Mouse (Mus musculus) forebrain, embryonic 14.5 days (tissue): ENCODE data around the gene Npas3. TPM values are rescaled to one million over a fixed set of nuclear protein-coding genes. Genes with fewer than 3 reads are reported as not detected.

Experiments
- ATAC-seq: fragments of 200-750 bp; cut with Nextera tagmentation; 2 replicates; pipeline ENCODE4 v1.8.0; 2017; ENCODE audit warnings: mild to moderate bottlenecking, moderate library complexity
- DNase-seq: peaks from one replicate; pipeline ENCODE4 v3.0.0-alpha.2; 2015; ENCODE audit warnings: low spot score
- H3K27ac ChIP-seq: fragments of 300-500 bp; sonication (generic); 2 replicates; pipeline ENCODE4 v1.5.1; 2014; ENCODE audit warnings: low read depth, mild to moderate bottlenecking, control low read depth, low read length, moderate library complexity
- H3K27me3 ChIP-seq: fragments of 300-500 bp; sonication (generic); replicated peaks from 2 replicates; pipeline ENCODE4 v1.6.1; 2014; ENCODE audit warnings: low read length, control low read depth, mixed read lengths; ENCODE audit not compliant: control insufficient read depth, insufficient read depth
- H3K36me3 ChIP-seq: fragments of 300-500 bp; sonication (generic); 2 replicates; pipeline ENCODE4 v1.6.1; 2014; ENCODE audit warnings: low read length, control low read depth; ENCODE audit not compliant: control insufficient read depth, insufficient read depth
- H3K4me1 ChIP-seq: fragments of 300-500 bp; sonication (generic); 2 replicates; pipeline ENCODE4 v1.6.1; 2014; ENCODE audit warnings: antibody characterized with exemption, low read length, control low read depth; ENCODE audit not compliant: control insufficient read depth, insufficient read depth
- H3K4me2 ChIP-seq: fragments of 300-500 bp; sonication (generic); 2 replicates; pipeline ENCODE4 v1.6.1; 2014; ENCODE audit warnings: mild to moderate bottlenecking, control low read depth, low read length
- H3K4me3 ChIP-seq: fragments of 300-500 bp; sonication (generic); 2 replicates; pipeline ENCODE4 v1.5.1; 2014; ENCODE audit warnings: low read depth, low read length, control low read depth
- H3K9ac ChIP-seq: fragments of 300-500 bp; sonication (generic); 2 replicates; pipeline ENCODE4 v1.6.1; 2014; ENCODE audit warnings: mild to moderate bottlenecking, low read length, control low read depth, moderate library complexity
- H3K9me3 ChIP-seq: fragments of 300-500 bp; sonication (generic); replicated peaks from 2 replicates; pipeline ENCODE4 v1.6.1; 2016; ENCODE audit warnings: low read length, control low read depth, mixed read lengths; ENCODE audit not compliant: control insufficient read depth
- WGBS: fragments of 180-500 bp; shearing (Covaris S2); extraction: QIAGEN DNeasy Blood & Tissue Kit; methylation state at CpG from one replicate; pipeline ENCODE4 v1.1.7; 2014; 5-methylcytosine and 5-hydroxymethylcytosine counted together
- polyA plus RNA-seq: library from polyadenylated mRNA; unstranded; fragments of >200 nt; fragmentation: Nextera tagmentation; extraction: Ambion mirVana; gene quantifications from 2 replicates; pipeline ENCODE4 v1.2.1, GENCODE M21; 2014

Npas3 gene
- polyA plus RNA-seq, 1 experiment from 2014 or later = 12.9 TPM

DNA sequence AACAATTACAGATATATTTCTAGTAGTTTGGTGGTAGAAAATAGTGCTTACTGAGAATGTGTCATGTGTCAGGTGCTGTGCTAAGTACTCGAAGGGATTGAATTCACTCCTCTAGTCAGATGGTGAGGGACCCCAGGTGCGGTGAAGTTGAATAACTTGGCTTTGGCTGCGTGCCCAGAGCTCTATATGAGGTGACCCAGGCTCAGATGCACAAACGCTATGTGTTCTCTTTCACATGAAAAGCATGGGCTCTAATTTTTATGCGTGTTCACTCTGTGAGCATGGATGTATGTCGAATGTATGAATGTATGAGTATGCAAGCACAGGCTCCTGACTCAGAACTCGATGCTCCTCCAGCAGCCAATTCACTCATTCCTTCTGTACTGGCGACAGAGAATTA is 199.0 kb downstream of the Npas3 start:
- no peak overlapping the region for H3K4me3 ChIP-seq
- H3K4me1 ChIP-seq = peaks cover 15% of the 10 kb centered on the region
- H3K9me3 ChIP-seq = no peaks in the 10 kb centered on the region
- H3K9ac ChIP-seq = no peak overlapping the region
- DNase-seq (peak; percentile 78), ATAC-seq (peak; percentile 61)
- H3K36me3 ChIP-seq = no peaks in the 10 kb centered on the region
- no peaks in the 10 kb centered on the region for H3K27me3 ChIP-seq
- no peak overlapping the region for H3K4me2 ChIP-seq
- 4% methylated on average over 8 of the region's 8 CpGs for WGBS
- H3K27ac ChIP-seq = no peak overlapping the region

DNA sequence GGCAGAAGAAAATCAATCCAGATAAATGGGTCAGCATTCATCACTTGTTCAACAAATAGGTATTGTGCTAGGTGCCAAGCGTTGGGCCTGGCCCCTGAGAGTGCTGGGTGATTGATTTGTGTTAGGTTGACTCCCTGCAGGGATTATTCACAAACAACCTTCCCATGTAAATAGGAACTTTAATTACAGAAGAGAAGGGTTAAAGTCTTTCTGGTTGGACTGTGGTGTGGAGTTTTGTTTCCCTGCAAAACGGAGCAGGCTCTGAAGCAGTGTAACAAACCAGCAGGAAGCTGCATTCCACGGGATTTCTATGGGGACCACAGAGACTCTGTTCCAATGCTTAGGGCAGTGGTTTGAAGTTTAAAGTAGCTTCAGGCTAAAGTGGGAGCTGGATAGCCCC is 199.6 kb downstream of the Npas3 start:
- Histone ChIP-seq H3K27ac (no peak overlapping the region), H3K4me2 (no peak overlapping the region), H3K4me3 (no peak overlapping the region), H3K4me1 (peaks cover 15% of the 10 kb centered on the region), H3K36me3 (no peaks in the 10 kb centered on the region), H3K9me3 (no peaks in the 10 kb centered on the region), H3K27me3 (no peaks in the 10 kb centered on the region), H3K9ac (no peak overlapping the region)
- peak; percentile 78 for ATAC-seq
- DNase-seq = peak; percentile 79
- WGBS = 0% methylated on average over 3 of the region's 3 CpGs

DNA sequence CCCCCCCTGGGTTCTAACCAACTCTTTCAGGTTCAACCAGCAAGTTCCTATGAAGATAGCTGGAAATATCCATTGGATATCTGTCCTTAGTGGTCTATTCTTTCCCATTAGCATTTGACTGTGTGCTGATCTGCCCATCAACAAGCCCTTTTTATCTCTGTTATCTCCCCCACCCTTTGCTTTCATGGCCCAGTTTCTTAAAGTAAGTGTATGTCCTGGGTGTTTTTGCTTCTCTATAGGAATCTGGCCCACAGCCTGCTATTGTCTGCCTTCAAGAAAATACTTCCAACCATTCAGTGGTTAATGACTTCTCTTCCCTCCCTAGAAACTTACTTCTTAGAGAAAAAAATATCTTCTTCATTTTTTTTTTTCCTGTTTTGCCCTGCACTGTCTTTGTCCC is 219.1 kb downstream of the Npas3 start:
- H3K27ac ChIP-seq = no peak overlapping the region
- ATAC-seq = no peak
- H3K27me3 ChIP-seq = no peaks in the 10 kb centered on the region
- no peak overlapping the region for H3K9ac ChIP-seq
- no peaks in the 10 kb centered on the region for H3K36me3 ChIP-seq
- H3K4me2 ChIP-seq = no peak overlapping the region
- H3K9me3 ChIP-seq = no peaks in the 10 kb centered on the region
- no peak overlapping the region for H3K4me3 ChIP-seq
- no peak for DNase-seq
- H3K4me1 ChIP-seq = no peaks in the 10 kb centered on the region

GRCm38 (mm10) chr12:53474486-53474885 is 226.0 kb downstream of the Npas3 start:
- H3K4me1 ChIP-seq = peaks cover 3% of the 10 kb centered on the region; the same call in 1 of the 2 replicates
- H3K9me3 ChIP-seq = no peaks in the 10 kb centered on the region
- no peak overlapping the region for H3K4me2 ChIP-seq
- H3K9ac ChIP-seq = no peak overlapping the region
- no peaks in the 10 kb centered on the region for H3K36me3 ChIP-seq
- DNase-seq (no peak), ATAC-seq (no peak)
- no peak overlapping the region for H3K27ac ChIP-seq
- no peaks in the 10 kb centered on the region for H3K27me3 ChIP-seq
- no peak overlapping the region for H3K4me3 ChIP-seq

GRCm38 (mm10) chr12:53484924-53485323 is 236.4 kb downstream of the Npas3 start:
- no peak for DNase-seq
- no peaks in the 10 kb centered on the region for H3K4me1 ChIP-seq
- WGBS = 89% methylated on average over 6 of the region's 6 CpGs
- no peaks in the 10 kb centered on the region for H3K27me3 ChIP-seq
- no peaks in the 10 kb centered on the region for H3K36me3 ChIP-seq
- no peak overlapping the region for H3K9ac ChIP-seq
- ATAC-seq = no peak
- H3K27ac ChIP-seq = no peak overlapping the region
- H3K9me3 ChIP-seq = no peaks in the 10 kb centered on the region
- H3K4me3 ChIP-seq = no peak overlapping the region
- H3K4me2 ChIP-seq = no peak overlapping the region

GRCm38 (mm10) chr12:53496386-53496785 is 247.9 kb downstream of the Npas3 start:
- no peak overlapping the region for H3K4me3 ChIP-seq
- H3K27me3 ChIP-seq = no peaks in the 10 kb centered on the region
- H3K4me2 ChIP-seq = no peak overlapping the region
- peaks cover 9% of the 10 kb centered on the region; the same call in 1 of the 2 replicates for H3K4me1 ChIP-seq
- H3K9me3 ChIP-seq = no peaks in the 10 kb centered on the region
- DNase-seq (no peak), ATAC-seq (no peak)
- H3K27ac ChIP-seq = no peak overlapping the region
- no peak overlapping the region for H3K9ac ChIP-seq
- no peaks in the 10 kb centered on the region for H3K36me3 ChIP-seq

GRCm38 (mm10) chr12:53514885-53515284 is 266.4 kb downstream of the Npas3 start:
- H3K4me1 ChIP-seq = peaks cover 8% of the 10 kb centered on the region; the same call in 1 of the 2 replicates
- no peaks in the 10 kb centered on the region for H3K27me3 ChIP-seq
- H3K27ac ChIP-seq = peak overlapping the region; percentile 65; the same call in 1 of the 2 replicates
- H3K9me3 ChIP-seq = no peaks in the 10 kb centered on the region
- no peak overlapping the region for H3K4me2 ChIP-seq
- DNase-seq (peak; percentile 86), ATAC-seq (peak; percentile 87)
- H3K36me3 ChIP-seq = no peaks in the 10 kb centered on the region
- WGBS = 27% methylated on average over 4 of the region's 4 CpGs
- no peak overlapping the region for H3K9ac ChIP-seq
- H3K4me3 ChIP-seq = no peak overlapping the region

DNA sequence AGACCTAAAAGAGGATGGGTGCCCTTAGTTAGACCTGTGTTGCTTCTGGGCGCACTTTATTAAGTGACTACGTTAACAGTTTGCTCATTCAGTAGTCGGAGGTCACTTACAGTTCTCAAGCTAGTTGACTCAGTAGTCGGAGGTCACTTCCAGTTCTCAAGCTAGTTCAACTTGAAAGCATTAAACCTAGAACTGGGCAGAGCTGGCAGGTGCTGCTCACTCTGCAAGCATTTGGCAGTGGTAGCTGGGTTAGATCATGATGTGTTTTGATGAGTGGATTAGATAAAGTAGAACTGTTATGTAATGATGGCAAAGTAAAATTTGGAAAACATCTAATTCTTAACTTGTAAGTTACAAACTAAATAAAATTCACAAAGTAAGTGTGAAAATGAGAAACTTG is 271.1 kb downstream of the Npas3 start:
- H3K9me3 ChIP-seq = no peaks in the 10 kb centered on the region
- WGBS = 95% methylated on average over 4 of the region's 4 CpGs
- no peak overlapping the region for H3K27ac ChIP-seq
- H3K4me3 ChIP-seq = no peak overlapping the region
- H3K4me2 ChIP-seq = no peak overlapping the region
- H3K36me3 ChIP-seq = no peaks in the 10 kb centered on the region
- DNase-seq (no peak), ATAC-seq (no peak)
- peaks cover 8% of the 10 kb centered on the region; the same call in 1 of the 2 replicates for H3K4me1 ChIP-seq
- H3K9ac ChIP-seq = no peak overlapping the region
- no peaks in the 10 kb centered on the region for H3K27me3 ChIP-seq

GRCm38 (mm10) chr12:53522631-53523030 is 274.2 kb downstream of the Npas3 start:
- 39% methylated on average over 5 of the region's 5 CpGs for WGBS
- Histone ChIP-seq H3K9ac (no peak overlapping the region), H3K27ac (no peak overlapping the region), H3K9me3 (no peaks in the 10 kb centered on the region), H3K4me3 (no peak overlapping the region), H3K27me3 (no peaks in the 10 kb centered on the region), H3K36me3 (no peaks in the 10 kb centered on the region), H3K4me1 (0 out of 2 replicates have a peak, but pooled peaks cover 3% of the 10 kb centered on the region), H3K4me2 (no peak overlapping the region)
- no peak for ATAC-seq
- DNase-seq = no peak
